Mouse (Mus musculus): ENCODE results near the gene Rasl10a. TPM values are rescaled to one million over a fixed set of nuclear protein-coding genes. Genes with fewer than 3 reads are reported as not detected.

Gene Rasl10a
- polyA plus RNA-seq, 1 experiment from 2014 or later, result 0.84 TPM

Small RNAs within 50 kb of the gene (microRNA-seq; reads per million reads assigned to microRNA genes)
- gene Gm47296, result 0.92 reads per million

Other genes starting within 250 kb of the Rasl10a start
- 47.6 and 51.2 TPM in 2 replicates for gene Nf2, start 208.6 kb upstream of the Rasl10a start, polyA plus RNA-seq (2014; fragmentation: Nextera tagmentation; extraction: Ambion mirVana)
- gene Nipsnap1, start 184.2 kb upstream of the Rasl10a start, polyA plus RNA-seq (2014; fragmentation: Nextera tagmentation; extraction: Ambion mirVana), result 76.8 and 80.2 TPM in 2 replicates
- gene Thoc5, start 162.8 kb upstream of the Rasl10a start, polyA plus RNA-seq (2014; fragmentation: Nextera tagmentation; extraction: Ambion mirVana), result 48.8 and 50.6 TPM in 2 replicates
- gene Nefh, start 110.1 kb upstream of the Rasl10a start, polyA plus RNA-seq (2014; fragmentation: Nextera tagmentation; extraction: Ambion mirVana), result 0.08 TPM in 1 of 2 replicates, not detected in the other
- gene Ap1b1, start 71.3 kb upstream of the Rasl10a start, polyA plus RNA-seq (2014; fragmentation: Nextera tagmentation; extraction: Ambion mirVana), result 48.9 and 52.2 TPM in 2 replicates
- gene Gas2l1, start 7.2 kb downstream of the Rasl10a start, polyA plus RNA-seq (2014; fragmentation: Nextera tagmentation; extraction: Ambion mirVana), result 30.3 and 34.2 TPM in 2 replicates
- gene Rhbdd3, start 40.8 kb downstream of the Rasl10a start, polyA plus RNA-seq (2014; fragmentation: Nextera tagmentation; extraction: Ambion mirVana), result 19.3 and 20.5 TPM in 2 replicates
- gene Ewsr1, start 41.1 kb downstream of the Rasl10a start, polyA plus RNA-seq (2014; fragmentation: Nextera tagmentation; extraction: Ambion mirVana), result 497 and 511 TPM in 2 replicates
- gene Emid1, start 94.1 kb downstream of the Rasl10a start, polyA plus RNA-seq (2014; fragmentation: Nextera tagmentation; extraction: Ambion mirVana), result 9.9 and 11.5 TPM in 2 replicates
- 10.3 and 13.6 TPM in 2 replicates for gene Kremen1, start 203.4 kb downstream of the Rasl10a start, polyA plus RNA-seq (2014; fragmentation: Nextera tagmentation; extraction: Ambion mirVana)